Mouse (Mus musculus): ENCODE results near the gene Nxnl2.
"Not testable (repeated sequence)": the region's sequence is repeated elsewhere in the genome, so short reads cannot be mapped to it uniquely, and the experiment has no call there.

Gene Nxnl2

DNA sequence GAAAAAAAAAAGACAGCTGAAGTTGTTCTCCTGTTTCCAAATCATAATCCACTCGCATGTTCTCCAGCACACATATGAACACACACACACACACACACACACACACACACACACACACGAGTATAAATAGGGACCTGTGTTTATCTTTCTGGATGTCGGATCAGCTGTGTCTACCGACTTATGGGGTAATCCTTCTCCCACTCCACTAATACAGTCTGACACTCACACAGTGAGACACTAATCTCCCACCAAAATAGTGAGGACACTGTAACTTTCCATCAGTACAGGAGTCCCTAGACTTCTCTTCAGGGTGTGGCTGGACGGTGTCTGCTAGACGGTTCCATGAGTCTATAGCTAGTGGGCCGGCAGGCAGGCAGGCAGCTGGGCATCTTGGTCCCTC lies 11.4 kb downstream of the Nxnl2 start:
- DNase-seq: no peak

GRCm38 (mm10) chr13:51184896-51185295 lies 14.1 kb downstream of the Nxnl2 start:
- no peak for DNase-seq

DNA sequence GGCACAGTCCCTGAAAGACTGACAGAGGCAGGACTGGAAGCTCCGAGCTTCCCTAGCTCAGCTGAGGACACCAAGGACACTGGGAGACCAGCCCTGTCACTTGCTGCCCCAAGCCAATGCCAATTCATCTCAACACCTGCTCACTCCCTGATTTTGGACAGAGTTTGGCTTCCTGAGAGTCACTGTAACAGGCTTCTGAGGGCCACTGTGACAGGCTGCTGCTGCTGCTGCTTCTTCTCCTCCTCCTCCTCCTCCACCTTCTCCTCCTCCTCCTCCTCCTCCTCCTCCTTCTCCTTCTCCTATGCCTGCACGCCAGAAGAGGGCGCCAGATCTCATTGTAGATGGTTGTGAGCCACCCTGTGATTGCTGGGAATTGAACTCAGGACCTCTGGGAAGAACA lies 19.5 kb downstream of the Nxnl2 start:
- DNase-seq: peak in 1 of 2 experiments; percentile 11

DNA sequence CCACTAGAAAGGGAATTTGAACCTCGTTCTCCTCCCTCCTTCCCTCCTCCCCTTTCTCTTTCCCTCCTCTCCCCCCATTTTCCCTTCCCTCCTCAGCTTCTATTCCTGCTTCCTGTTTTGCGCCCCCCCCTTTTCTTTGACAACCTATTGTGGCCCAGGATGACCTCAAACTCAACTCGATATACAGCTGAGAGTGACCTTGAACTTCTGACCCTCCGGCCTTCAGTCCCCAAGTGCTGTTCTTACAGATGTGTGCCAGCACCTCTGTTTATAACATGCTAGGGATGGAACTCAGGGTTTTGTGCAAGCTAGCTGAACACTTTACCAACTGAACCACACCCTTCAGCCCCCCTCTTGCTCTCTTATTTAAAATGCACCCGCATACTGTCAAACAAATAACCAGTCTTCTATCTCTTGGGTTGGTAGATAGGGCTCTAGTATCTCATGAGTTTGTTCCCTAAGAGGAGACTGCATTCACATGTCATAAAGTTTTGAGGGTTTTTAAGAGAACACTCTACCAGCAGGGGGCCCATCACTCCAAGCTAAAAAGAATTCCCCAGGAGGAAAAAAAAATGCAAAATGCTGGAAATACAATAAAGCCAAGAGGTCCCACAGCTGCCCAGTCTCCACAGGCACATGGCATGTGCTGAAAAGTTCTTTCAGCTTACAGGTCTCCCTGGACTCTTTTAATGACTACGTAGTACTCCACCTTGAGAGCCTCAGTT lies 20.8 kb downstream of the Nxnl2 start:
- no peak for DNase-seq

DNA sequence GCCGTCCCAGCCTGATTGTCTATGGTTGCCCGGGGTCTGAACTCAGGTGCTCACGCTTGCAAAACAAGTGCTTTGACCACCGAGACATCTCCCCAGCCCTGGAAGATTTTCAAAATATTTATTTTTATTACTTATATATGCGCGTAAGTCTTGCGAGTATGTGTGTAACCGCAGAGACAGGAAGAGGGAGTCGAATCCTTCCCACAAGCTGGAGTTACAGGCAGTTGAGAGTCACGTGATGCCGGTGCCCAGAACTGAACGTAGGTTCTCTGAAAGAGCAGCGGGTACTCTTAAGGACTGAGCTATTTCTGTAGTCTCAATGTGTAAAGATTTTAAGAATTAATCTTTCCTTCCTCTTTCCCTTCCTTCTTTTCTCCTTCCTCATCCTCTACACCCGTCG lies 23.1 kb downstream of the Nxnl2 start:
- DNase-seq: peak in 1 of 2 experiments; percentile 16

GRCm38 (mm10) chr13:51197699-51198098 lies 26.9 kb downstream of the Nxnl2 start:
- no peak for DNase-seq

- no peak for DNase-seq
Observed at GRCm38 (mm10) chr13:51198186-51198585, 27.4 kb downstream of the Nxnl2 start.

GRCm38 (mm10) chr13:51201985-51202843 lies 31.4 kb downstream of the Nxnl2 start:
- not testable (repeated sequence) for DNase-seq

DNA sequence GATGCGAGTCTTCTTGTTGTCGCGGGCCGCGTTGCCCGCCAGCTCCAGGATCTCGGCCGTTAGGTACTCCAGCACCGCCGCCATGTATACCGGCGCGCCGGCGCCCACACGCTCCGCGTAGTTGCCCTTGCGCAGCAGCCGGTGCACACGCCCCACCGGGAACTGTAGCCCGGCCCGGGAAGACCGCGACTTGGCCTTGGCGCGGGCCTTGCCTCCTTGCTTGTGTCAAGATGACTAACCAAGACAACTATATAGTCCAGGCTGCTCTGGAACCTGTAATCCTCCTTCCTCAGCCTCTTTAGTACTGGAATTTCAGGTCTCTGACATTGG lies 32.0 kb downstream of the Nxnl2 start:
- DNase-seq: peak; percentile 57 to 72

DNA sequence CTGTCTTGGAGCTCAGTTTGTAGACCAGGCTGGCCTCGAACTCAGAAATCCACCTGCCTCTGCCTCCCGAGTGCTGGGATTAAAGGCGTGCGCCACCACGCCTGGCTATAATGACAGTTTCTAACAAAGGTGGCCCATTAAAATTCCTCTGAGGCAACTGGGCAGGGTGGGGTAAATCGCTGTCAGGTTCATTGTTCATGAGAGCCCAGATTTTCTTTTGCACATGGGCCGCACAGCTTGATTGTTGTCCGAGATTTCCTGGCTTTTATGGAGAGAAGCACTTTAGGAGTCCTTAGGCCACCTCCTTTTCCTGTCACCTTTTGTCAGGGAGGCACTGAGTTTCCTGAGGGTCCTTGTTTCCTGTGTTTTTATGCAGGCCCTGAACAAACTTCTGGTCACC lies 32.6 kb downstream of the Nxnl2 start:
- DNase-seq: no peak

GRCm38 (mm10) chr13:51204081-51204480 lies 33.3 kb downstream of the Nxnl2 start:
- DNase-seq: not testable (repeated sequence)

DNA sequence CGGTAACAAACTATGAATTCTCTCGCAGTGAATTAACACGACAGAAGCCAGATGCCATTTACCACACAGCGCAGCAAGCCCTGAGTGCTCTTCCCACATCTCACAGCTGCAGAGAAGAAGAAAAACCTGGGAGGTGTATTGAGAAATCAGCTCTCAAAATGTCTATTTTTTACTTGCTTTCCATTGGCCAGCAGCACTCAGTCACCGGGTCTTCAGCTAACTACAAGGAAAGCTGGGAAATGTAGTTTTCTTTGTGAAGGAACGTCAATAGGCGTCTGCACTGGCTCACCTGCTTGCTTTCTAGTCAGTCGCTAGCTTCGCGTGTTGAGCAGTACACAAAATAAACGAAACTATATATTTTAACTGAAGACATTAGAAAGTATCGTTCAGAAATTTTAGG lies 37.1 kb downstream of the Nxnl2 start:
- DNase-seq: no peak

DNA sequence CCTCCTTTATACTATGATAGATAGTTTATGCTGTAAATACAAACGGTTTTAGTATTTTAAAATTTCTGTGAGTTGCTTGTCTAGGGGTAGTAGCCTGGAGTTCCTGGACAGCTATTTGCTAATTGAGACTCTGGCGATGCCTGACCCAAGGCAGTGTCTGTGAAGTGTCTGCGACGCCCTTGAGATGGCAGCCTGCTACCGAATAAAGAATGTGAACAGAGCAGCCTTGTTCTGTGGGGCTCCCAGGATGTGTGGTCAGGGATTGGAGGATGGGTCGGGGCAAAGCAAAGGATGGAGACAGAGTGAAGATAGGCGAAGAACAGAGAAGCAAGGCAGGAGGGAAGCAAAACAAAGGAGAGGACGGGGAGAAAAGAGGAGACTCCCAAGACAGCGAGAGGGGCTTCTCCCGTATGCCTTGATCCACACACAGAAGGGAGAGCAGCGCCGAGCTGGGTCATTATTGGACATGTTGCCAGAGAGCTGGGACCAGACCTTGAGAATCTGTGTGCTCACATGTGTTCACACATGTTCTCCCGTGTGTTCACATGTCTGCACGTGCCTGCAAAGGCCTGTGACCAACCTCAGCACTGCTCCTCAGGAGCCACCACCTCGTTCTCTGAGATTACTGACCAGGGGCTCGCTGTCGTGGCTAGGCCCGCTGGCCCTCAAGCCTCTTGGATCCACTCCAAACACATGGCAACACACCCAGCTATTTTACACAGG lies 37.7 kb downstream of the Nxnl2 start:
- DNase-seq: no peak

- DNase-seq: no peak
Observed at GRCm38 (mm10) chr13:51210639-51211038, 39.8 kb downstream of the Nxnl2 start.

- DNase-seq: no peak
Observed at GRCm38 (mm10) chr13:51214746-51215145, 43.9 kb downstream of the Nxnl2 start.

DNA sequence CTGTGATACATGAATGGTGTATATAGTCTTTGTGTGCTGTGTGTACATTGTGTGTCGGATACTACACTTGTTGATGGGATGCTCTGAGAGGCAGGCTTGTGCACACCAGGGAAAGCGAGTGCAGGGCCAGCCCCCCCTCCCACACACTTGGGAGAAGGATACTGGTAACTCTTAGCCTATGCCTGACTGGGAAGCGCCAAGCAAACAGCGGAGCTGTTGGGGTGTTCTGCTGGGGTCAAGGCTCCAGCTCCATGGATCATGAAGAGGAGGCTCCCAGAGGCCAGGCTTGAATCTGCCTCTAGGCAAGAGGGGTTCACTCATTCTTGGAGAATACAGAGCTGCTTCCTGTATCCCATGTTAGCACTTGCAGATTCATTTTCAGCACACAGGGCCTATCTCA lies 50.1 kb downstream of the Nxnl2 start:
- DNase-seq: no peak

GRCm38 (mm10) chr13:51221425-51222160 lies 50.8 kb downstream of the Nxnl2 start:
- DNase-seq: no peak

Measured in thymus, postnatal 36 days (tissue).